Mouse (Mus musculus) thymus, adult 2 months (tissue): ENCODE results near the gene Gm7075.

Experiments
- CTCF ChIP-seq: fragments of 200-500 bp; IDR thresholded peaks from 2 replicates; pipeline ENCODE4 v1.5.1; 2012; ENCODE audit warnings: mild to moderate bottlenecking, control low read depth, low read length, moderate library complexity, borderline replicate concordance; ENCODE audit not compliant: control insufficient read depth, poor library complexity, insufficient read depth; ENCODE audit errors: extremely low read depth
- POLR2A ChIP-seq: fragments of 200-500 bp; IDR thresholded peaks from 2 replicates; pipeline ENCODE4 v1.6.1; 2012; ENCODE audit warnings: mild to moderate bottlenecking, low read length, control low read depth, moderate library complexity; ENCODE audit not compliant: control insufficient read depth, poor library complexity, insufficient read depth; ENCODE audit errors: extremely low read depth

DNA sequence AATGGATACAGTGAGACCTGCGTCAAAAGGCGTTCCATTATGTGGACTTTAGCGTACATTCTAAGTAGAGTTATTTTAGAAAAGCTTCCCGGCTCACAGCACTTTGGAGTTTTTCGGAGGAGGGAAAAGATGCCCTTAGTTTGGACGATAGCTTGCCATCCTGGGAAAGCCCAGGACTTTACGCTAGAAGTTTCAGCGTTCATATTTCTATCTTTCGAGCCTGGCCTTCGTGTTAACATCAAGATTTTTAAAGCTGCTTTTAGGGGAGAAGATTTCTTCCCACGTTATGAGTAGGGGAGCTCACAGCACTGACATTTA lies 7.4 kb upstream of the Gm7075 start:
- no peak for TF ChIP-seq POLR2A
- TF ChIP-seq CTCF = no peak
